Mouse (Mus musculus): Measurements from ENCODE around the gene Poglut1. TPM values are rescaled to one million over a fixed set of nuclear protein-coding genes. Genes with fewer than 3 reads are reported as not detected.

The Poglut1 gene
- polyA plus RNA-seq, 1 experiment = 6.5 TPM

DNA sequence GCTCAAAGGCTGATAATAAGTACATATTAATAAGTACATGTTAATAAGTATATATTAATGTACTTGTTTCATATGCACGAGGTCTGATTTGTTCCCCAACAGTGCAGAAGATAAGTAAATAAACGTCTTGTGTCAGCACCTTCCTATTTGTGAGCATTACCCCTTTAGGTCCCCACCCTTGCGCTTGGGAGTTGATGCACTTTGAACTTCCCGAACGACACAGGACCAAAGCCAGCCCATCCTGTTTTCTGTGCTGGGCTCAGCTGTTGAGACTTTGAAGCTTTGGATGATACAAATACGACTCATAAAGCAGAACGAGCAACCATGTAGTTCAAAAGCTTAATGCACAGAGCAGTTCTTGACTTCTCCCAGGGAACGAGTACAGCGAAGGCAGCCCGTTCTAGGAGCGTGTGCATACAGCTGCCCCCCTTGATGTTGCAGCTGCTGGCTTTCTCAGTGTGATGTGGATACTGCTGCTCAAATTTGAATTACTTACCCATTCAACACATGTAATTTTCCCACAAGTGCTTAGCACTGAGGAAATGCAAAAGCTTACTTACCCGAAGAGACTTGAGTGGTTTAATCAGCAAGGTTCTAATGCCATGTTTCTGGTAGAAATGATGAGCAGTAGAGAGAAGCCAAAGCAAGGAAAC is 42.1 kb upstream of the Poglut1 start:
- no peak for TF ChIP-seq POLR2A (IDR thresholded peaks at IDR 0.05; ENCODE audit: low read depth, low read length)
- no peak for TF ChIP-seq CTCF (IDR thresholded peaks at IDR 0.05; ENCODE audit: extremely low read depth, insufficient read length, insufficient replicate concordance, low read depth, low read length)
- WGBS = 35% methylated on average over 12 of the region's 12 CpGs
- Histone ChIP-seq H3K4me3 (ENCODE audit: low read depth, low read length) (no peak overlapping the region), H3K27ac (ENCODE audit: insufficient read depth, low read depth, low read length) (no peak overlapping the region), H3K4me1 (ENCODE audit: control insufficient read depth, insufficient read depth, insufficient read length, low read length) (peaks cover 2% of the 10 kb centered on the region; the same call in 1 of the 2 replicates), H3K36me3 (ENCODE audit: control insufficient read depth, insufficient read depth, low read length) (peaks cover 41% of the 10 kb centered on the region), H3K27me3 (ENCODE audit: control insufficient read depth, insufficient read depth, low read length) (no peaks in the 10 kb centered on the region)

DNA sequence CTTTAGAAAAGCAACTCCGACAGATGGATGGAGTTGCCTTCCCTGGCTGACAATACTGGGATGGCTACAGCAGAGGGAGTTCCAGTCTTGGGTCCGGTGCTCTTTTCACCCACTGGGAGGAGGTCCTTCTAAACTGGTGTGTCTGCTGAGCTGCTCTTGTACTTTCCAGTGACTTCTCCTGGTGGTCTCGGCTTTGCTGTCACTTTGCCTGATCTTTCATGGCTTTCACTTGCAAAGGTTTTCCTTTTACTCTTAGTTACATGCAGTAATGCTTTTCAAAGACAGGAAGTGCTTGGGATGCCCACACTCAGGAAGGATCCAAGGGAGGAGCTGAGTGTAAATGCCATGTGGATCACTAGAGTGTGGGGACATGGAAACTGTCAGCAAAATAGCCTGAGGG is 41.4 kb upstream of the Poglut1 start:
- H3K27ac ChIP-seq (ENCODE audit: insufficient read depth, low read depth, low read length) = no peak overlapping the region
- H3K27me3 ChIP-seq (ENCODE audit: control insufficient read depth, insufficient read depth, low read length) = no peaks in the 10 kb centered on the region
- H3K4me1 ChIP-seq (ENCODE audit: control insufficient read depth, insufficient read depth, insufficient read length, low read length) = peaks cover 2% of the 10 kb centered on the region; the same call in 1 of the 2 replicates
- H3K4me3 ChIP-seq (ENCODE audit: low read depth, low read length) = no peak overlapping the region
- WGBS = 72% methylated on average over 3 of the region's 3 CpGs
- H3K36me3 ChIP-seq (ENCODE audit: control insufficient read depth, insufficient read depth, low read length) = peaks cover 45% of the 10 kb centered on the region
- TF ChIP-seq CTCF (IDR thresholded peaks at IDR 0.05; ENCODE audit: extremely low read depth, insufficient read length, insufficient replicate concordance, low read depth, low read length) (no peak), POLR2A (IDR thresholded peaks at IDR 0.05; ENCODE audit: low read depth, low read length) (no peak)

DNA sequence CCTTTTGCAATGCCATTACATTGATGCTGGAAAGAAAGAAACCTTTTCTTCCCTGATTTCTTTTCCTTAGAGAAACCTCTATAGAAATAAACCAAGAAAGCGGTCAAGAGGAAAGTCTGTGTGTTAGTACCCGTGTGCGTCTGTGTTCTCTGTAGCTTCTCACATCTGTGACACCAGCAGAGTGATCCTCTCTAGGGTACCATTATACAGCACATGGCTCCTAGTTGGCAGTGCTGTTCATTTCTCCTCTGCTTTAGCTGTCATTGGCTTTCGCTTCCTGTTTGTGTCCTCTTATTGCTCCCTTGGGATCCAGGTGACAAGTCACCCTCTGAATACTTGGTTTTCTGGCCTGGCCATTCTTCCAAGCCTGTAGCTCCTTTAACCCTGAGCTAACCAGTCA is 37.5 kb upstream of the Poglut1 start:
- WGBS = 89% methylated on average over 4 of the region's 4 CpGs
- H3K27me3 ChIP-seq (ENCODE audit: control insufficient read depth, insufficient read depth, low read length) = no peaks in the 10 kb centered on the region
- no peak overlapping the region for H3K4me3 ChIP-seq (ENCODE audit: low read depth, low read length)
- peaks cover 63% of the 10 kb centered on the region for H3K36me3 ChIP-seq (ENCODE audit: control insufficient read depth, insufficient read depth, low read length)
- TF ChIP-seq CTCF (IDR thresholded peaks at IDR 0.05; ENCODE audit: extremely low read depth, insufficient read length, insufficient replicate concordance, low read depth, low read length) = no peak
- TF ChIP-seq POLR2A (IDR thresholded peaks at IDR 0.05; ENCODE audit: low read depth, low read length) = no peak
- H3K27ac ChIP-seq (ENCODE audit: insufficient read depth, low read depth, low read length) = no peak overlapping the region
- H3K4me1 ChIP-seq (ENCODE audit: control insufficient read depth, insufficient read depth, insufficient read length, low read length) = peaks cover 2% of the 10 kb centered on the region; the same call in 1 of the 2 replicates

DNA sequence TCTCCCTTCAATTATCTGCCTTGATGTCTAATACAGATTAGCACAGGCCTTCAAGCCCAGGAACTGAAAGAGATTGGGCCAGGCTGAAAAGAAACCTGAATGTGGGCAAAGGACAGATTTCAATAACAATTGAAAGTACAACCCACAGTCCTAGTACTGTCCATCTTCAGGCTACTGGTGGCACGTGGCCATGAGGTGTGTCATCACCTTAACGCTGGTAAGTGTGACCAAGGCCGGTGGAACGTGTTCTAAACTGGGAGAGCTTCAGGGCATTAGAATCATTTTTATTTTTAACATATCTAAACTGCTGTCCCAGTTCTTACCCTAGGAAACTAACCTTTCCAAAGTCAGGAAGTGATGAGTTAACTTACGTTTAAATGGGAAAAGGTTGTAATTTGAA is 37.1 kb upstream of the Poglut1 start:
- no peak overlapping the region for H3K27ac ChIP-seq (ENCODE audit: insufficient read depth, low read depth, low read length)
- WGBS = 90% methylated on average over 5 of the region's 5 CpGs
- H3K4me3 ChIP-seq (ENCODE audit: low read depth, low read length) = no peak overlapping the region
- no peak for TF ChIP-seq POLR2A (IDR thresholded peaks at IDR 0.05; ENCODE audit: low read depth, low read length)
- TF ChIP-seq CTCF (IDR thresholded peaks at IDR 0.05; ENCODE audit: extremely low read depth, insufficient read length, insufficient replicate concordance, low read depth, low read length) = no peak
- no peaks in the 10 kb centered on the region for H3K27me3 ChIP-seq (ENCODE audit: control insufficient read depth, insufficient read depth, low read length)
- peaks cover 63% of the 10 kb centered on the region for H3K36me3 ChIP-seq (ENCODE audit: control insufficient read depth, insufficient read depth, low read length)
- H3K4me1 ChIP-seq (ENCODE audit: control insufficient read depth, insufficient read depth, insufficient read length, low read length) = peaks cover under 1% of the 10 kb centered on the region; the same call in 1 of the 2 replicates

DNA sequence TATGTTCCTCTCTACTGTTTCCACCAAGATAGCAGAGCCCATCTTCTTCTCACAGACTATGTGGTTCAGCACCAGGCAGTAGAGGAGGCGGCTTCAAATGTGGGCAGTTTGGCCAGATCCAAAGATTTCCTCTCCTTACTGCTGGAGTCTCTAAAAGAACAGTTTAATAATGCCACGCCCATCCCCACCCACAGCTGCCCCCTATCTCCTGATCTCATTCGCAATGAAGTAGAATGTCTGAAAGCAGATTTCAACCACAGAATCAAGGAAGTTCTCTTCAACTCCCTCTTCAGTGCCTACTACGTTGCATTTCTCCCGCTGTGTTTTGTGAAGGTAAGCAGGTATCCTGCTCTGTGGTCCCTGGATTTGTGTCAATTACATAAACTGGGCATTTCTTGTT is 35.1 kb upstream of the Poglut1 start:
- H3K27ac ChIP-seq (ENCODE audit: insufficient read depth, low read depth, low read length) = no peak overlapping the region
- H3K27me3 ChIP-seq (ENCODE audit: control insufficient read depth, insufficient read depth, low read length) = no peaks in the 10 kb centered on the region
- whole genome bisulfite sequencing = 63% methylated on average over 5 of the region's 5 CpGs
- no peak for TF ChIP-seq POLR2A (IDR thresholded peaks at IDR 0.05; ENCODE audit: low read depth, low read length)
- TF ChIP-seq CTCF (IDR thresholded peaks at IDR 0.05; ENCODE audit: extremely low read depth, insufficient read length, insufficient replicate concordance, low read depth, low read length) = no peak
- H3K4me1 ChIP-seq (ENCODE audit: control insufficient read depth, insufficient read depth, insufficient read length, low read length) = no peaks in the 10 kb centered on the region
- H3K36me3 ChIP-seq (ENCODE audit: control insufficient read depth, insufficient read depth, low read length) = peaks cover 65% of the 10 kb centered on the region
- no peak overlapping the region for H3K4me3 ChIP-seq (ENCODE audit: low read depth, low read length)

DNA sequence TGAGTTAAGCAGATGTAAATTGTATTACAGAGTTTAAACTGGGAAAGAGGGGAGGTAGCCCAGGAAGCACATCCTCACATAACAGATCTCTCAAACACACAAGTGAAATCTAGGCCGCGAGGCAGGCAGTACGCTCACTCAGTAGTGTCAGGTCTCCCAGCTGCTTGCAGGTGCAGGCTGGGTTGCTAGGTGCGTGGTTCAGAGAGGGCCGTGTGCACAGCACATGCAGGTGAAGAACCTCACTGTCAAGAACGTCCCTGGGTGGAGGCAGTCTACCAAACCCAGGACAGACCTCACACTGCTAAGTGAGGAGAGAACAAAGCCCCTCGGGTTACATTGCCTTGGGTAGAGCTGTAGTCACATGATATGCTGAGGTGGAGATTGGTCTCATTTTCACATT is 34.7 kb upstream of the Poglut1 start:
- Histone ChIP-seq H3K27me3 (ENCODE audit: control insufficient read depth, insufficient read depth, low read length) (no peaks in the 10 kb centered on the region), H3K27ac (ENCODE audit: insufficient read depth, low read depth, low read length) (no peak overlapping the region), H3K4me3 (ENCODE audit: low read depth, low read length) (no peak overlapping the region), H3K4me1 (ENCODE audit: control insufficient read depth, insufficient read depth, insufficient read length, low read length) (no peaks in the 10 kb centered on the region), H3K36me3 (ENCODE audit: control insufficient read depth, insufficient read depth, low read length) (peaks cover 61% of the 10 kb centered on the region)
- TF ChIP-seq POLR2A (IDR thresholded peaks at IDR 0.05; ENCODE audit: low read depth, low read length) (no peak), CTCF (IDR thresholded peaks at IDR 0.05; ENCODE audit: extremely low read depth, insufficient read length, insufficient replicate concordance, low read depth, low read length) (no peak)
- WGBS = 76% methylated on average over 7 of the region's 7 CpGs

DNA sequence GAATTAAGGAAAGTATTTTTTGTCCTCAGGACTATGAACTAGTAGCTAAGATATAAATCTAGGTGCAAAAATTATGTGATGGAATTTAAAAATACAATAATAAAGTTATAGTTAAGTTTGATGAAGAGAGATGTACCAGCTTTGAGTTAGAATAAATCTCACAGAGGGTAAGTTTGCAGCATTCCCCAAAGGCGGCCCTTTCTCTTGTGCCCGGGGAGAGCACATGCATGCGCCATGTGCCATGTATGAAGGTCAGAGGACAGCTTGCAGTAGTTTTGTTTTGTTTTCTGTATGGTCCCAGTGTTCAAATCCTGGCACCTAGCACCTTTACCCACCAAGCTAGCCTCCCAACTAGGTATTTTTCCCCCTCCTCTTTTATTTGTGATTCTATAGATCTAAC is 21.4 kb upstream of the Poglut1 start:
- WGBS = 90% methylated on average over 3 of the region's 3 CpGs
- Histone ChIP-seq H3K4me1 (ENCODE audit: control insufficient read depth, insufficient read depth, insufficient read length, low read length) (no peaks in the 10 kb centered on the region), H3K27ac (ENCODE audit: insufficient read depth, low read depth, low read length) (no peak overlapping the region), H3K36me3 (ENCODE audit: control insufficient read depth, insufficient read depth, low read length) (peaks cover 39% of the 10 kb centered on the region), H3K4me3 (ENCODE audit: low read depth, low read length) (no peak overlapping the region), H3K27me3 (ENCODE audit: control insufficient read depth, insufficient read depth, low read length) (no peaks in the 10 kb centered on the region)
- TF ChIP-seq CTCF (IDR thresholded peaks at IDR 0.05; ENCODE audit: extremely low read depth, insufficient read length, insufficient replicate concordance, low read depth, low read length) (no peak), POLR2A (IDR thresholded peaks at IDR 0.05; ENCODE audit: low read depth, low read length) (no peak)
